Mouse (Mus musculus) kidney, embryonic 16.5 days (tissue): ENCODE data around the gene Tle6. TPM values are rescaled to one million over a fixed set of nuclear protein-coding genes. Genes with fewer than 3 reads are reported as not detected.
"Not testable (repeated sequence)": the region's sequence is repeated elsewhere in the genome, so short reads cannot be mapped to it uniquely, and the experiment has no call there.

ENCODE experiments used
- ATAC-seq: fragments of 200-750 bp; cut with Nextera tagmentation; 2 replicates; pipeline ENCODE4 v1.8.0; 2017; ENCODE audit warnings: moderate TSS enrichment; ENCODE audit not compliant: low FRiP score, low TSS enrichment
- H3K27ac ChIP-seq: fragments of 300-500 bp; sonication (generic); 2 replicates; pipeline ENCODE4 v1.5.1; 2014; ENCODE audit warnings: low read length
- H3K27me3 ChIP-seq: fragments of 300-500 bp; sonication (generic); 2 replicates; pipeline ENCODE4 v1.6.1; 2014; ENCODE audit warnings: low read length, control low read depth, mixed read lengths; ENCODE audit not compliant: insufficient read depth
- H3K36me3 ChIP-seq: fragments of 300-500 bp; sonication (generic); 2 replicates; pipeline ENCODE4 v1.6.1; 2014; ENCODE audit warnings: low read length, control low read depth, mixed read lengths; ENCODE audit not compliant: insufficient read depth
- H3K4me1 ChIP-seq: fragments of 300-500 bp; sonication (generic); 2 replicates; pipeline ENCODE4 v1.6.1; 2014; ENCODE audit warnings: low read length, control low read depth, mixed read lengths; ENCODE audit not compliant: insufficient read depth
- H3K4me2 ChIP-seq: fragments of 300-500 bp; sonication (generic); replicated peaks from 2 replicates; pipeline ENCODE4 v1.6.1; 2014; ENCODE audit warnings: low read depth, low read length
- H3K4me3 ChIP-seq: fragments of 300-500 bp; sonication (generic); 2 replicates; pipeline ENCODE4 v1.5.1; 2014; ENCODE audit warnings: mild to moderate bottlenecking, low read length
- H3K9ac ChIP-seq: fragments of 300-500 bp; sonication (generic); replicated peaks from 2 replicates; pipeline ENCODE4 v1.6.1; 2014; ENCODE audit warnings: low read length
- H3K9me3 ChIP-seq: fragments of 300-500 bp; sonication (generic); 2 replicates; pipeline ENCODE4 v1.6.1; 2016; ENCODE audit warnings: low read length, control low read depth
- WGBS: fragments of 180-500 bp; shearing (Covaris S2); extraction: QIAGEN DNeasy Blood & Tissue Kit; methylation state at CpG from one replicate; pipeline ENCODE4 v1.1.7; 2014; 5-methylcytosine and 5-hydroxymethylcytosine counted together
- polyA plus RNA-seq: library from polyadenylated mRNA; unstranded; fragments of >200 nt; fragmentation: Nextera tagmentation; extraction: Ambion mirVana; gene quantifications from 2 replicates; pipeline ENCODE4 v1.2.1, GENCODE M21; 2015

Gene Tle6
- 18.5 and 22.8 TPM in 2 replicates for polyA plus RNA-seq

DNA sequence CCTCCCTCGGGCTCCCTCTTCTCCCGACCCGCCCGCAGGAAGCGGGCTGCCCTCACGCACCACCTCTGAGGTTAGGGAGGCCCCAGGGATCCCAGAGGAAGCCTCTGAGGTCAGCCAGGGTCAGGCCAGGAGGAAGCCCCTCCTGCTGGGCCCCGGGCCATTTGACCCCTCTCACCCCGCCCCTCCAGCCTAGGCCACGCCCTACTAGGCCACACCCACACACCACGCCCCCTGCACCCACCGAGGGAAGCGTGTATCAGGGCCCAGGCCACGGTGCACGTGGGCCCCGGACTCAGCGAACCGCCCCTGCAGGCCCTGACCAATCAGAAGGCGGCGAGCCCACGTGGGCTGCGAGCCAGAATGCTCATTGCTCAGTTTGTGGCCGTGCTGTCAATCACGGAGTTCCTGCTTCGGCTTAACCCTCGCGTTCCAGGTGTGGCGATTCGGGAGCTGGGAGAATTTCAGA lies at the start of gene Tle6:
Gene Tle6, minus strand, starts transcription at position 336 of the 466 bp plus-strand sequence.
- Histone ChIP-seq H3K27me3 (no peaks in the 10 kb centered on the region), H3K36me3 (no peaks in the 10 kb centered on the region)
- WGBS, result 0% methylated on average over 25 of the region's 28 CpGs

GRCm38 (mm10) chr10:81648803-81649775 lies 48.2 kb upstream of the Tle6 start, which contains the start of gene Gm10778:
Gm10778 (plus strand) TSS chr10:81649059.
- H3K36me3 ChIP-seq, result peaks cover 22% of the 10 kb centered on the region
- H3K27ac ChIP-seq, result peak within 1 kb of the TSS; percentile 84; the same call in 1 of the 2 replicates
- H3K4me3 ChIP-seq, result peak within 1 kb of the TSS; percentile 58
- WGBS, result 2% methylated on average over 25 of the region's 52 CpGs
- peaks cover 23% of the 10 kb centered on the region for H3K9me3 ChIP-seq
- peak within 1 kb of the TSS; percentile 56 for H3K4me2 ChIP-seq
- H3K27me3 ChIP-seq, H3K4me1 ChIP-seq: not testable (repeated sequence)
- peak; percentile 96 for ATAC-seq
- peak within 1 kb of the TSS; percentile 76 for H3K9ac ChIP-seq

More for the DNA sequence above, at the start of gene Tle6:
- Histone ChIP-seq H3K27ac (peak within 1 kb of the TSS; percentile 85), H3K9ac (0 out of 2 replicates have a peak within 1 kb of the TSS, but pooled peaks have one; percentile 32), H3K4me1 (peaks cover 69% of the 10 kb centered on the region), H3K9me3 (no peaks in the 10 kb centered on the region), H3K4me3 (peak within 1 kb of the TSS; percentile 29), H3K4me2 (peak within 1 kb of the TSS; percentile 51)
- ATAC-seq, result peak; percentile 83

DNA sequence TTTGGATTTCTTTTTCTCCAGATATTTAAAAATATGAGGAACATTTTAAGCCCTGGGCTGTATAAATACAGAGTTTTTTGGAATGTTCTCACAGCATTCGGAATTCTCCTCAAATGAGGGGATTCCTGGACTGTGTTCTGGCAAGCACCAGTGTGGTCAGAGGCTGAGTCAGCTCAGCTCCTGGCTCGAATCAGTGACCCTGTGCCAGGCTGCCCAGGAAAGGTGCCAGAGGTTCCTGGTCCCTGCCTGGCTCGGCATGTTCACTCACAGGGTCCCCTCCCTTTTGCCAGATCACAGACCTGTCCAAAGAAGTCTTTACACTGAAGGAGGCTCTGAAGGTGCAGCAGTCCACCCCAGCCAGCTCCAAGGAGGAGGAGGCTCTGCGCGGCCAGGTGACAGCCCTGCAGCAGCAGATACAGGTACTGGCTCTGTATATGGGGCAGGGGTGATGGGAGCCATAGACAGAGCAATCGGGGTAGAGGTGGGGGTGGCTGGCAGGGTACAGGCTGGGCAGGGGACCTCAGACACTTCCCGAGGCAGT lies 45.2 kb upstream of the Tle6 start:
- peaks cover 17% of the 10 kb centered on the region for H3K4me1 ChIP-seq
- H3K9ac ChIP-seq, result no peak overlapping the region
- H3K36me3 ChIP-seq, result peaks cover 9% of the 10 kb centered on the region
- H3K27me3 ChIP-seq, result no peaks in the 10 kb centered on the region
- WGBS, result 85% methylated on average over 7 of the region's 7 CpGs
- no peak for ATAC-seq
- peaks cover 6% of the 10 kb centered on the region; the same call in 1 of the 2 replicates for H3K9me3 ChIP-seq
- H3K27ac ChIP-seq, result no peak overlapping the region
- H3K4me2 ChIP-seq, result no peak overlapping the region
- H3K4me3 ChIP-seq, result no peak overlapping the region

GRCm38 (mm10) chr10:81645391-81645790 lies 44.5 kb upstream of the Tle6 start:
- no peak for ATAC-seq
- H3K4me3 ChIP-seq, result no peak overlapping the region
- H3K36me3 ChIP-seq, result peaks cover 2% of the 10 kb centered on the region; the same call in 1 of the 2 replicates
- H3K27ac ChIP-seq, result no peak overlapping the region
- H3K4me1 ChIP-seq, result peaks cover 17% of the 10 kb centered on the region
- H3K4me2 ChIP-seq, result no peak overlapping the region
- H3K27me3 ChIP-seq, result no peaks in the 10 kb centered on the region
- 91% methylated on average over 4 of the region's 4 CpGs for WGBS
- H3K9me3 ChIP-seq, result no peaks in the 10 kb centered on the region
- no peak overlapping the region for H3K9ac ChIP-seq

DNA sequence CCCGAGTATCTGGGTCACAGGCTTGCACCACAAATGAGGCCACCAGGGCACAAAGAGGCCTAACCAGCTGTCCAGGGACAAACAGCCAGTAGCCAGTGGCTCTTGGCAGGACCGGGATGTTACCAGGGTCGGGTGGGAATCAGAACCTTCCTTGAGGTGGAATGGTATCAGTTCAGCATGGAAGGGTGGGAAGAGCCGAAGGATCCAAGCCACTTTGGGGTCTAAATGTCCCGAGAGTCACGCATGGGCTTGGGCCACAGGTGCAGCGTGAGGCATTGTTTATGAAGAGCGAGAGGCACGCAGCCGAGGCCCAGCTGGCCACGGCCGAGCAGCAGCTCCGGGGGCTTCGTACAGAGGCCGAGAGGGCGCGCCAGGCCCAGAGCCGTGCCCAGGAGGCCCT lies 43.8 kb upstream of the Tle6 start:
- Histone ChIP-seq H3K36me3 (no peaks in the 10 kb centered on the region), H3K4me3 (no peak overlapping the region)
- 89% methylated on average over 18 of the region's 18 CpGs for WGBS

GRCm38 (mm10) chr10:81644162-81644561 lies 43.3 kb upstream of the Tle6 start:
- H3K27ac ChIP-seq, result peak overlapping the region; percentile 98
- peaks cover 14% of the 10 kb centered on the region for H3K4me1 ChIP-seq
- H3K4me2 ChIP-seq, result peak overlapping the region; percentile 88
- ATAC-seq, result no peak
- WGBS, result 56% methylated on average over 2 of the region's 2 CpGs
- H3K4me3 ChIP-seq, result peak overlapping the region; percentile 75
- H3K9ac ChIP-seq, result peak overlapping the region; percentile 97
- no peaks in the 10 kb centered on the region for H3K9me3 ChIP-seq
- no peaks in the 10 kb centered on the region for H3K36me3 ChIP-seq
- no peaks in the 10 kb centered on the region for H3K27me3 ChIP-seq

More for the DNA sequence above, 43.8 kb upstream of the Tle6 start:
- Histone ChIP-seq H3K27me3 (no peaks in the 10 kb centered on the region), H3K9ac (no peak overlapping the region), H3K4me2 (no peak overlapping the region), H3K9me3 (no peaks in the 10 kb centered on the region), H3K27ac (no peak overlapping the region), H3K4me1 (peaks cover 14% of the 10 kb centered on the region)
- ATAC-seq, result no peak

GRCm38 (mm10) chr10:81643449-81644055 lies 42.7 kb upstream of the Tle6 start:
- peaks cover 14% of the 10 kb centered on the region for H3K4me1 ChIP-seq
- WGBS, result under 1% methylated on average over 75 of the region's 75 CpGs
- no peaks in the 10 kb centered on the region for H3K36me3 ChIP-seq
- no peaks in the 10 kb centered on the region for H3K9me3 ChIP-seq
- no peaks in the 10 kb centered on the region for H3K27me3 ChIP-seq
- peak overlapping the region; percentile 98 for H3K27ac ChIP-seq
- H3K9ac ChIP-seq, result peak overlapping the region; percentile 97
- ATAC-seq, result peak; percentile 91
- H3K4me3 ChIP-seq, result peak overlapping the region; percentile 75
- peak overlapping the region; percentile 88 for H3K4me2 ChIP-seq

- Histone ChIP-seq H3K9me3 (no peaks in the 10 kb centered on the region), H3K4me2 (peak overlapping the region; percentile 88), H3K4me3 (peak overlapping the region; percentile 75), H3K27me3 (no peaks in the 10 kb centered on the region), H3K4me1 (peaks cover 14% of the 10 kb centered on the region), H3K27ac (peak overlapping the region; percentile 98), H3K9ac (peak overlapping the region; percentile 97), H3K36me3 (no peaks in the 10 kb centered on the region)
- 19% methylated on average over 24 of the region's 24 CpGs for WGBS
- peak; percentile 60 for ATAC-seq
These were observed 42.0 kb upstream of the Tle6 start for GRCm38 (mm10) chr10:81642648-81643448.
